ENCODE assay signal across 37 mouse cellular contexts in the genomic region with DNA sequence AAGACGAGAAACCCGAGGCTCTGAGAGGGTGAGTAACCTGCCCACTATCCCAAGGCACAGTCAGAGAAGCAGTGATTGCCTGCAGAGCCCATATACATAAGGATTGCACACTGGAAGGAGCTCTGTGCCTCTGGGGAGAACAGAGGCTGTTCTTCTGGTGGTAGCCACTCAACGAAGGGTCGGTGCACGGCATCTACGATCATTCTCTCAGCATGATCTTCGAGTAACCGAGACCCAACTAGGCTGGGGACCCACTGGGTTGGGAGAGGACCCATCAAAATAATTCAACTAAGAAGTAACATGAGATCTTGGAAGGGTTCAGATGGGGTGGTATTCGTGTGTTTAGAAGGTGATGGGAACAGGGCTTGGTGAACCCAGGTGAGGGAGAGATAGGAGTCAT. TPM values are rescaled to one million over a fixed set of nuclear protein-coding genes. Genes with fewer than 3 reads are reported as not detected.
"Had no signal": no experiment of that assay in that cellular context is flagged by ENCODE, and none has a peak within 500 bp of the region (broad histone marks: within the 10 kb centered on the region; RNA-seq: fewer than 3 reads in every experiment).

No protein-coding gene starts in this region.

- H3K4me1 ChIP-seq: embryonic facial prominence, embryonic 12.5 days; forebrain, embryonic 13.5 days; forebrain, embryonic 15.5 days had no signal

- H3K4me3 ChIP-seq: embryonic facial prominence, embryonic 10.5 days; embryonic facial prominence, embryonic 12.5 days; embryonic facial prominence, embryonic 13.5 days; embryonic facial prominence, embryonic 15.5 days; erythroblast, embryonic 14.5 days; forebrain, embryonic 10.5 days; forebrain, embryonic 12.5 days; forebrain, embryonic 13.5 days; forebrain, embryonic 15.5 days; gastrocnemius, adult 2 months; heart, adult 2 months had no signal

- ATAC-seq: forebrain, embryonic 13.5 days; forebrain, embryonic 14.5 days; forebrain, embryonic 15.5 days; forebrain, embryonic 16.5 days; forebrain, postnatal 0 days had no signal

- DNase-seq: cerebellum, adult 2 months; cerebellum, adult 8-10 months; cerebellum, adult 9-10 months; cerebellum, adult 9-11 months; cerebellum, postnatal 10 days; cerebellum, postnatal 14 days; cerebellum, postnatal 25 days; cerebellum, postnatal 36 days; embryo, embryonic 11 days; forebrain, postnatal 0 days; gastrocnemius, adult 2 months; gastrocnemius, postnatal 14 days; gastrocnemius, postnatal 25 days; gastrocnemius, postnatal 36 days; heart, adult 18-20 months had no signal

- H3K27me3 ChIP-seq: embryonic facial prominence, embryonic 13.5 days; embryonic facial prominence, embryonic 15.5 days; forebrain, embryonic 13.5 days; forebrain, embryonic 15.5 days had no signal

- H3K4me2 ChIP-seq: embryonic facial prominence, embryonic 12.5 days; embryonic facial prominence, embryonic 13.5 days; embryonic facial prominence, embryonic 15.5 days; forebrain, embryonic 12.5 days; forebrain, embryonic 13.5 days; forebrain, embryonic 15.5 days had no signal

- H3K27ac ChIP-seq: embryonic facial prominence, embryonic 10.5 days; embryonic facial prominence, embryonic 12.5 days; embryonic facial prominence, embryonic 13.5 days; embryonic facial prominence, embryonic 15.5 days; forebrain, embryonic 10.5 days; forebrain, embryonic 12.5 days; forebrain, embryonic 13.5 days; forebrain, embryonic 15.5 days; gastrocnemius, adult 2 months; heart, adult 2 months had no signal

- H3K9me3 ChIP-seq: embryonic facial prominence, embryonic 10.5 days; embryonic facial prominence, embryonic 12.5 days; embryonic facial prominence, embryonic 13.5 days; embryonic facial prominence, embryonic 15.5 days; forebrain, embryonic 10.5 days; forebrain, embryonic 12.5 days; forebrain, embryonic 13.5 days; forebrain, embryonic 15.5 days had no signal

- H3K36me3 ChIP-seq: embryonic facial prominence, embryonic 10.5 days; embryonic facial prominence, embryonic 12.5 days; embryonic facial prominence, embryonic 13.5 days; embryonic facial prominence, embryonic 15.5 days; forebrain, embryonic 10.5 days; forebrain, embryonic 12.5 days; forebrain, embryonic 15.5 days had no signal

- H3K9ac ChIP-seq: embryonic facial prominence, embryonic 12.5 days; embryonic facial prominence, embryonic 13.5 days; embryonic facial prominence, embryonic 15.5 days; forebrain, embryonic 12.5 days; forebrain, embryonic 13.5 days; forebrain, embryonic 15.5 days; forebrain, postnatal 0 days had no signal

RNA-seq across cellular contexts. Expression of gene Banf2, which starts 17.0 kb away (rescaled TPM):
- total RNA-seq: common myeloid progenitor, adult 5-6 weeks; forebrain, postnatal 0 days; gastrocnemius, adult 2 months; gastrocnemius, adult 8-10 months; gastrocnemius, postnatal 14 days; gastrocnemius, postnatal 25 days; gastrocnemius, postnatal 36 days; gastrocnemius, postnatal 4 days; granulocyte monocyte progenitor cell, adult 5-6 weeks; heart, adult 18-20 months; heart, adult 2 months; heart, adult 8-10 months had no signal
- polyA plus RNA-seq: cerebellum, adult 2 months; cortical plate, adult 2 months; embryonic facial prominence, embryonic 10.5 days; embryonic facial prominence, embryonic 11.5 days; embryonic facial prominence, embryonic 12.5 days; embryonic facial prominence, embryonic 13.5 days; embryonic facial prominence, embryonic 14.5 days; embryonic facial prominence, embryonic 15.5 days; erythroblast, embryonic 14.5 days; forebrain, embryonic 10.5 days; forebrain, embryonic 11.5 days; forebrain, embryonic 12.5 days; forebrain, embryonic 13.5 days; forebrain, embryonic 14.5 days; forebrain, embryonic 15.5 days; forebrain, embryonic 16.5 days; forebrain, postnatal 0 days; frontal cortex, adult 2 months; heart, adult 2 months had no signal
